Mouse (Mus musculus) lung, postnatal 25 days (tissue): ENCODE data around the gene Cd99l2.

Experiments
- DNase-seq: peaks from one replicate; pipeline ENCODE4 v3.0.0; 2022; ENCODE audit warnings: low spot score

Gene Cd99l2

GRCm38 (mm10) chrX:71468639-71469295, 23.9 kb downstream of the Cd99l2 start:
- DNase-seq: no peak

GRCm38 (mm10) chrX:71467491-71467890, 25.2 kb downstream of the Cd99l2 start:
- no peak for DNase-seq

GRCm38 (mm10) chrX:71465417-71465816, 27.2 kb downstream of the Cd99l2 start:
- no peak for DNase-seq

GRCm38 (mm10) chrX:71464138-71464826, 28.4 kb downstream of the Cd99l2 start:
- no peak for DNase-seq

GRCm38 (mm10) chrX:71456078-71456737, 36.4 kb downstream of the Cd99l2 start:
- no peak for DNase-seq

- DNase-seq: no peak
Measured at GRCm38 (mm10) chrX:71442916-71443315, 49.7 kb downstream of the Cd99l2 start.

- DNase-seq: no peak
Measured at GRCm38 (mm10) chrX:71439473-71439872, 53.2 kb downstream of the Cd99l2 start.

GRCm38 (mm10) chrX:71435542-71435941, 57.1 kb downstream of the Cd99l2 start:
- DNase-seq: no peak

- no peak for DNase-seq
Measured at GRCm38 (mm10) chrX:71434860-71435259, 57.8 kb downstream of the Cd99l2 start.

GRCm38 (mm10) chrX:71434448-71434847, 58.2 kb downstream of the Cd99l2 start:
- no peak for DNase-seq

GRCm38 (mm10) chrX:71430900-71431299, 61.7 kb downstream of the Cd99l2 start:
- no peak for DNase-seq

- DNase-seq: no peak
Measured at GRCm38 (mm10) chrX:71427491-71427890, 65.2 kb downstream of the Cd99l2 start.

- peak; percentile 69 for DNase-seq
Measured at GRCm38 (mm10) chrX:71425746-71426519, 66.7 kb downstream of the Cd99l2 start.

GRCm38 (mm10) chrX:71424852-71425251, 67.8 kb downstream of the Cd99l2 start:
- no peak for DNase-seq

- no peak for DNase-seq
Measured at GRCm38 (mm10) chrX:71413616-71414015, 79.0 kb downstream of the Cd99l2 start.

GRCm38 (mm10) chrX:71412776-71413175, 79.9 kb downstream of the Cd99l2 start:
- DNase-seq: no peak

GRCm38 (mm10) chrX:71408386-71408785, 84.3 kb downstream of the Cd99l2 start:
- DNase-seq: no peak

GRCm38 (mm10) chrX:71406290-71406689, 86.4 kb downstream of the Cd99l2 start:
- DNase-seq: no peak

- no peak for DNase-seq
Measured at GRCm38 (mm10) chrX:71396326-71396725, 96.3 kb downstream of the Cd99l2 start.

- peak; percentile 39 for DNase-seq
Measured at GRCm38 (mm10) chrX:71381571-71381970, 111.1 kb downstream of the Cd99l2 start.

GRCm38 (mm10) chrX:71378435-71378834, 114.2 kb downstream of the Cd99l2 start:
- DNase-seq: no peak

GRCm38 (mm10) chrX:71376781-71377180, 115.9 kb downstream of the Cd99l2 start:
- DNase-seq: no peak
